Mouse (Mus musculus): ENCODE results near the gene Dcps. TPM values are rescaled to one million over a fixed set of nuclear protein-coding genes. Genes with fewer than 3 reads are reported as not detected.

Dcps gene
- total RNA-seq, 2 experiments from 2014 or later = 64.6 to 65.7 TPM

GRCm38 (mm10) chr9:35145118-35145517 is 30.7 kb downstream of the Dcps start:
- ATAC-seq (replicated peaks; ENCODE audit: low FRiP score, low TSS enrichment, poor library complexity, severe bottlenecking) = no peak

DNA sequence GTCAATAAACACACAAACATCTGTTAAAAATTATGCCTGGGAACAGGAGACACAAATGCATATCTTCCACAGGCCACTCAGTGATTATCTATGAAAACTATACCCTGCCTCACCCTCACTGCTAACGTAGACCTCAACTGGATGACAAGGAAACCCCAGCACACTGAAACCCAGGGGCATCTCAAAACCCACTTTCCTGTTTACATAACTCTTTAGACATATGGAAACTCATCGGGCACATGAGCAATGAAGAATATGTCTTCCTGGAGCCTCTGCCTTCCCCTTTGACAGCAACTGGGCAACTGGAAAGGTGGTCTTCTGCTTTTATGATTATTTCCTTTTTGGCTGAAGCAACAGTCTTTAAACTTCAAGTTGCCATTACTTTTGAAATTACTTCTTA is 33.6 kb downstream of the Dcps start:
- ATAC-seq (replicated peaks; ENCODE audit: low FRiP score, low TSS enrichment, poor library complexity, severe bottlenecking) = no peak

- ATAC-seq (replicated peaks; ENCODE audit: low FRiP score, low TSS enrichment, poor library complexity, severe bottlenecking) = no peak
Measured at GRCm38 (mm10) chr9:35139231-35139744, 36.6 kb downstream of the Dcps start.

GRCm38 (mm10) chr9:35138029-35138428 is 37.8 kb downstream of the Dcps start:
- ATAC-seq (replicated peaks; ENCODE audit: low FRiP score, low TSS enrichment, poor library complexity, severe bottlenecking) = no peak

- peak; percentile 62; the same call in 1 of the 2 replicates for ATAC-seq (replicated peaks; ENCODE audit: low FRiP score, low TSS enrichment, poor library complexity, severe bottlenecking)
Measured at GRCm38 (mm10) chr9:35135575-35135974, 40.3 kb downstream of the Dcps start.

- no peak for ATAC-seq (replicated peaks; ENCODE audit: low FRiP score, low TSS enrichment, poor library complexity, severe bottlenecking)
Measured at GRCm38 (mm10) chr9:35131637-35132397, 44.0 kb downstream of the Dcps start.

GRCm38 (mm10) chr9:35128995-35129418 is 46.9 kb downstream of the Dcps start:
- ATAC-seq (replicated peaks; ENCODE audit: low FRiP score, low TSS enrichment, poor library complexity, severe bottlenecking) = no peak

- ATAC-seq (replicated peaks; ENCODE audit: low FRiP score, low TSS enrichment, poor library complexity, severe bottlenecking) = no peak
Measured at GRCm38 (mm10) chr9:35128564-35128963, 47.3 kb downstream of the Dcps start.

DNA sequence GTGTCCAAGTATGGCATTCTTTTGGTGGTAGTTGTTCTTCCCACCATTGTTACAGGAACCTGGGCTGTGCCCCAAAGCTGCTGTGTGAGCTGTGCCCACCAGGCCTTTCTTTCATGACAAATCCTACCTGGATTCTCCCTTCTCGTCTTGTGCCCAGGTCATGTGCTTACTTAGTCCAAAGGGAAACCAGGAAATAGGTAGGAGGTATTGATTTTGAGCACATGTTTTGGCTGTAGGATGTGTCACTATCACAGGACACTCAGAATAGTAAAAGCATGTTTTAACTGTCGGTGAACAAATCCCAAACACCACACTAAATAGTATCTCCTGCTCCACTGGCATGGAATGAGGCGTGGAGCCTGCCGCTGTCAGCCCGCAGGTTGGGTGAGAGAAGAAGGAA is 48.3 kb downstream of the Dcps start:
- no peak for ATAC-seq (replicated peaks; ENCODE audit: low FRiP score, low TSS enrichment, poor library complexity, severe bottlenecking)

- ATAC-seq (replicated peaks; ENCODE audit: low FRiP score, low TSS enrichment, poor library complexity, severe bottlenecking) = no peak
Measured at GRCm38 (mm10) chr9:35127147-35127546, 48.7 kb downstream of the Dcps start.

DNA sequence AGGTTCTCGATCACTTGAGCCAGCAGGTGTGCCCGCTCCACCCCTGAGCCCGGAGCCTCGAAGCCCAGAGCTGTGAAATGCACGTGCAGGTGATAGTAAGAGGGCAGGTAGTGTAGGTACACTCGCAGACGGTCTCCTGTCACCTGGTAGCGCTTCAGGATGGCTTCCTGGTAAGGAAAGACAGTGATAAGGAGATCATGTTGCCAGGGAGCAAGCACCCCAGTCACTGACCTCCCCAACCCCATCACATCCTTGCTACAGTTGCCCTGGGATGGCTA is 51.2 kb downstream of the Dcps start:
- no peak for ATAC-seq (replicated peaks; ENCODE audit: low FRiP score, low TSS enrichment, poor library complexity, severe bottlenecking)

DNA sequence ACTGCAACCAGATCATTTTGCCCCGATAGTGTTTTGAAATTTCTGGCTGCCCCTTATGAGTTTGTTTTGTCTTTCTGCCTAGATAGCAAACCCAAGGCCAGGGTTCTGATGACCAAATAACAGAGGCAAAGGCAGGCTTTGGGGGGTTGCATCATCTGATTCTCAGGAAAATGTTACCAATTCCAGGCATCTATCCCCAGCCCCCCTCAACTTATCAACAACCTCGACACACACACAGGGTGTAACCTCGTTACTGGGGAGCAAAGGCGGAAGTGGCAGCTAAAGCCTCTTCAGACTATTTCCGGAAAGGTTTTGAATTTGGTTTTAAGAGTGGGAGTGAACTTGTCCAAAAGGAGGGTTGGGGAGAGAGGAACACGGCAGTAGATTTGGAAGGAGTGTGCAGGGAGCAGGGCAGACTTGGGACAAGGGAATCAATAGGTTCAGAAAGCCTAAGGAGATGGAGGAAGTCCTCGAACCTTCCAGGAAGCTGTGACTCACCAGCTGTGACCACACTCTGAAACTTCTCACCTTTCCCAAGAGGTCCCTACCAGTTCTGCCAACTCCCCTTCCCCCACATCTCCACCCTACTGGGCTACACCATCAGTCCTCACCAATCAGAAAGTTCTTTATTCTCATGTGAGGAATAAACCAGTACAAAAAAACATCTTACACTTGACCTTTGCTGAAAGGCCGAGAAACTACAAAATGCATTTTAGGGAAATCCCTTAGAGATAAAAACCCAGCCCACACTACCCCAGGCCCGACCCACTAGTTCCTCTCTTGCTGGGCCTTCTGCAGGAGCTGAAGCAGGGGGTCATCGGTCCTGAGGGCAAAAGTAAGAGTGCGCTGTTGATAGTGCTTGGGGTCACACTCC is 51.8 kb downstream of the Dcps start:
- no peak for ATAC-seq (replicated peaks; ENCODE audit: low FRiP score, low TSS enrichment, poor library complexity, severe bottlenecking)

GRCm38 (mm10) chr9:35123456-35123803 is 52.4 kb downstream of the Dcps start:
- peak; percentile 51 for ATAC-seq (replicated peaks; ENCODE audit: low FRiP score, low TSS enrichment, poor library complexity, severe bottlenecking)

DNA sequence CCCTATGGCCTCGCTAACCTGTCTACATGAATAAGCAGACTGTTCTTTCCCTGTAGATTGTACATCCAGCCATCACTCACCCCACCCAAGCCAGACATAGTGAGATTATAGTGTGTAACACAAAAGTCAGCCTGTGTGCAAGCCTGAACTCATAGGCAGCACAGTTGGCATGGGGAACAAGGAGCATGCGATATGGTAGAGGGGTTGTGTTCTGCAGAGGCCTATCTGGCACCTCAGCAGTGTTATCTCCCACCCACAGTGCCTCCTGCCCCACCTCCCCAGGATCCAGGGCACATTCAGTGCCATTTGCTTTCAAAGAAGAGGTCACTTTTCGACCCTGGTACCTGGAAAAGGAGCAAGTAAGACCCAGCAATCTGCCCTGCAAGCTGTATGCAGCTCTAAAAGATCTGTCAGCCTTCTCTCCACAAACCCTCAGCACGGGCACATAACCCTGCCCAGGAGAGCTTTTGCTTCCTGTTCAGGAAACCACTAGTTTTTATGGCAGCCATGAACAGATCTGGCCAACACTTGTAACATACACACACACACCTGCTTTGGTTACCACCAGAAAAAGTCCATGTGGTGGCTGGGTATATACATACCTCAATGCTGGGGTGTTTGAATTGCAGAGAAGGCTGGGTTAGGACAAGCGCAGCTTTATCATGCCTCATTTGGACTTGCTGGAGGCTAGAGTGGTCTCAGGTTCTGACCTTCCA is 53.2 kb downstream of the Dcps start:
- peak; percentile 88 for ATAC-seq (replicated peaks; ENCODE audit: low FRiP score, low TSS enrichment, poor library complexity, severe bottlenecking)

- no peak for ATAC-seq (replicated peaks; ENCODE audit: low FRiP score, low TSS enrichment, poor library complexity, severe bottlenecking)
Measured at GRCm38 (mm10) chr9:35119168-35119567, 56.7 kb downstream of the Dcps start, which contains the start of gene St3gal4. Gene St3gal4 (minus strand): TSS chr9:35119268.

DNA sequence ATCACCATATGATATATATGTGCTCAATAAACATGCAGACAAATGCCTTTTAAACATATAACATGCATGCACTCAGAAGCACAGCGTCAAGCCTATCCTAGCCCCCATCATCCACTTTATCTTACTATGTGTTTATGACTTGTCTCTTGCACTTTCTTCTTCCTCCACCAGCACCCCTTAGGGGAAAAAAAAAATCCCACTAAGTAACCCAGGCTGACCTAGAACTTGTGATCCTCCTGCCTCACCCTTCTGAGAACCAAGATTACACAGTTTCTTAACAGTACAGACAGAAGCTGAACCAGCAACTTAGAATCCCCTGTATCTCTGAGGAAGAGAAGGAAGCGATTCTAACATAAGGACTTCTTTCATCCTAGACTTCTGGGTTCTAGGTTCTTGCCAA is 57.3 kb downstream of the Dcps start:
- no peak for ATAC-seq (replicated peaks; ENCODE audit: low FRiP score, low TSS enrichment, poor library complexity, severe bottlenecking)

- peak; percentile 13; the same call in 1 of the 2 replicates for ATAC-seq (replicated peaks; ENCODE audit: low FRiP score, low TSS enrichment, poor library complexity, severe bottlenecking)
Measured at GRCm38 (mm10) chr9:35117384-35118295, 58.2 kb downstream of the Dcps start.

- ATAC-seq (replicated peaks; ENCODE audit: low FRiP score, low TSS enrichment, poor library complexity, severe bottlenecking) = peak; percentile 79
Measured at GRCm38 (mm10) chr9:35116391-35117381, 59.2 kb downstream of the Dcps start.

Measured in megakaryocyte-erythroid progenitor cell, adult 5-6 weeks (primary cell).